Mouse (Mus musculus) forebrain, embryonic 14.5 days (tissue): Measurements from ENCODE around the gene Sik3. TPM values are rescaled to one million over a fixed set of nuclear protein-coding genes. Genes with fewer than 3 reads are reported as not detected.
A peak's percentile ranks its signal among the peaks of the same experiment; 100 is the strongest.

Source experiments
- ATAC-seq: fragments of 200-750 bp; cut with Nextera tagmentation; 2 replicates; pipeline ENCODE4 v1.8.0; 2017; ENCODE audit warnings: mild to moderate bottlenecking, moderate library complexity
- DNase-seq: peaks from one replicate; pipeline ENCODE4 v3.0.0-alpha.2; 2015; ENCODE audit warnings: low spot score
- H3K27ac ChIP-seq: fragments of 300-500 bp; sonication (generic); 2 replicates; pipeline ENCODE4 v1.5.1; 2014; ENCODE audit warnings: low read depth, mild to moderate bottlenecking, control low read depth, low read length, moderate library complexity
- H3K27me3 ChIP-seq: fragments of 300-500 bp; sonication (generic); replicated peaks from 2 replicates; pipeline ENCODE4 v1.6.1; 2014; ENCODE audit warnings: low read length, control low read depth, mixed read lengths; ENCODE audit not compliant: control insufficient read depth, insufficient read depth
- H3K36me3 ChIP-seq: fragments of 300-500 bp; sonication (generic); 2 replicates; pipeline ENCODE4 v1.6.1; 2014; ENCODE audit warnings: low read length, control low read depth; ENCODE audit not compliant: control insufficient read depth, insufficient read depth
- H3K4me1 ChIP-seq: fragments of 300-500 bp; sonication (generic); 2 replicates; pipeline ENCODE4 v1.6.1; 2014; ENCODE audit warnings: antibody characterized with exemption, low read length, control low read depth; ENCODE audit not compliant: control insufficient read depth, insufficient read depth
- H3K4me2 ChIP-seq: fragments of 300-500 bp; sonication (generic); 2 replicates; pipeline ENCODE4 v1.6.1; 2014; ENCODE audit warnings: mild to moderate bottlenecking, control low read depth, low read length
- H3K4me3 ChIP-seq: fragments of 300-500 bp; sonication (generic); 2 replicates; pipeline ENCODE4 v1.5.1; 2014; ENCODE audit warnings: low read depth, low read length, control low read depth
- H3K9ac ChIP-seq: fragments of 300-500 bp; sonication (generic); 2 replicates; pipeline ENCODE4 v1.6.1; 2014; ENCODE audit warnings: mild to moderate bottlenecking, low read length, control low read depth, moderate library complexity
- H3K9me3 ChIP-seq: fragments of 300-500 bp; sonication (generic); replicated peaks from 2 replicates; pipeline ENCODE4 v1.6.1; 2016; ENCODE audit warnings: low read length, control low read depth, mixed read lengths; ENCODE audit not compliant: control insufficient read depth
- WGBS: fragments of 180-500 bp; shearing (Covaris S2); extraction: QIAGEN DNeasy Blood & Tissue Kit; methylation state at CpG from one replicate; pipeline ENCODE4 v1.1.7; 2014; 5-methylcytosine and 5-hydroxymethylcytosine counted together
- polyA plus RNA-seq: library from polyadenylated mRNA; unstranded; fragments of >200 nt; fragmentation: Nextera tagmentation; extraction: Ambion mirVana; gene quantifications from 2 replicates; pipeline ENCODE4 v1.2.1, GENCODE M21; 2014

The Sik3 gene
- polyA plus RNA-seq, 1 experiment from 2014 or later = 5.0 TPM

DNA sequence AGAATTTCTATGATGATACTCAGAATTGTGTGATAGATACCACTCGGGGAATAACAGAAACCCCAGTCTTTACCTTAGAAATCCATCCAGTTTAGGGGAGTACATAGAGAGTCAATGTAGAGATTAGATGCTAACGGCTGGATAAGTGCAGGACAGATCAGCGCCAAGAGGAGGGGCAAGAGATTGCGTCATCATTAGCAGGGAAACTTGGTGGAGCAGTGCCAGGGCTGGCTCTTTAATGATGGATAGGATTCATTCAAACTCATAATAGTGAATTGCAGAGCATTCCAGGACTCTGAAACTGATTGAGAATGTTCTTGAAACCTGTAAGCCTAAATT, 27.4 kb upstream of the Sik3 start:
- peak; percentile 72 for ATAC-seq
- WGBS = 2% methylated on average over 4 of the region's 4 CpGs
- H3K9me3 ChIP-seq = no peaks in the 10 kb centered on the region
- peak; percentile 83 for DNase-seq
- peak overlapping the region; percentile 94 for H3K27ac ChIP-seq
- H3K36me3 ChIP-seq = peaks cover 8% of the 10 kb centered on the region; the same call in 1 of the 2 replicates
- peak overlapping the region; percentile 95 for H3K9ac ChIP-seq
- H3K27me3 ChIP-seq = no peaks in the 10 kb centered on the region
- H3K4me1 ChIP-seq = peaks cover 17% of the 10 kb centered on the region
- H3K4me2 ChIP-seq = peak overlapping the region; percentile 84
- H3K4me3 ChIP-seq = peak overlapping the region; percentile 99

GRCm38 (mm10) chr9:45999009-45999408, 13.6 kb upstream of the Sik3 start:
- Histone ChIP-seq H3K4me2 (no peak overlapping the region), H3K36me3 (no peaks in the 10 kb centered on the region), H3K27ac (no peak overlapping the region), H3K9ac (no peak overlapping the region), H3K4me3 (no peak overlapping the region), H3K27me3 (no peaks in the 10 kb centered on the region), H3K4me1 (no peaks in the 10 kb centered on the region), H3K9me3 (no peaks in the 10 kb centered on the region)
- no peak for ATAC-seq
- WGBS = 52% methylated on average over 4 of the region's 4 CpGs
- DNase-seq = no peak

- DNase-seq (peak; percentile 87), ATAC-seq (peak; percentile 44; the same call in 1 of the 2 replicates)
- Histone ChIP-seq H3K9me3 (no peaks in the 10 kb centered on the region), H3K4me1 (no peaks in the 10 kb centered on the region), H3K36me3 (no peaks in the 10 kb centered on the region), H3K27me3 (no peaks in the 10 kb centered on the region), H3K27ac (no peak overlapping the region), H3K4me3 (no peak overlapping the region), H3K9ac (no peak overlapping the region), H3K4me2 (no peak overlapping the region)
- 10% methylated on average over 7 of the region's 7 CpGs for WGBS
These were observed 8.9 kb upstream of the Sik3 start for GRCm38 (mm10) chr9:46003729-46004128.

- no peak overlapping the region for H3K4me3 ChIP-seq
- no peaks in the 10 kb centered on the region for H3K4me1 ChIP-seq
- H3K9ac ChIP-seq = no peak overlapping the region
- no peak overlapping the region for H3K4me2 ChIP-seq
- H3K36me3 ChIP-seq = no peaks in the 10 kb centered on the region
- 63% methylated on average over 3 of the region's 3 CpGs for WGBS
- H3K27me3 ChIP-seq = no peaks in the 10 kb centered on the region
- no peaks in the 10 kb centered on the region for H3K9me3 ChIP-seq
- ATAC-seq (no peak), DNase-seq (no peak)
- H3K27ac ChIP-seq = no peak overlapping the region
These were observed 8.1 kb upstream of the Sik3 start for GRCm38 (mm10) chr9:46004529-46004928.

- Histone ChIP-seq H3K9me3 (no peaks in the 10 kb centered on the region), H3K4me3 (no peak overlapping the region), H3K27ac (no peak overlapping the region), H3K4me2 (no peak overlapping the region), H3K27me3 (no peaks in the 10 kb centered on the region), H3K36me3 (no peaks in the 10 kb centered on the region), H3K4me1 (no peaks in the 10 kb centered on the region), H3K9ac (no peak overlapping the region)
- WGBS = 63% methylated on average over 5 of the region's 5 CpGs
- ATAC-seq (no peak), DNase-seq (no peak)
These were observed 6.4 kb upstream of the Sik3 start for GRCm38 (mm10) chr9:46006224-46006623.

DNA sequence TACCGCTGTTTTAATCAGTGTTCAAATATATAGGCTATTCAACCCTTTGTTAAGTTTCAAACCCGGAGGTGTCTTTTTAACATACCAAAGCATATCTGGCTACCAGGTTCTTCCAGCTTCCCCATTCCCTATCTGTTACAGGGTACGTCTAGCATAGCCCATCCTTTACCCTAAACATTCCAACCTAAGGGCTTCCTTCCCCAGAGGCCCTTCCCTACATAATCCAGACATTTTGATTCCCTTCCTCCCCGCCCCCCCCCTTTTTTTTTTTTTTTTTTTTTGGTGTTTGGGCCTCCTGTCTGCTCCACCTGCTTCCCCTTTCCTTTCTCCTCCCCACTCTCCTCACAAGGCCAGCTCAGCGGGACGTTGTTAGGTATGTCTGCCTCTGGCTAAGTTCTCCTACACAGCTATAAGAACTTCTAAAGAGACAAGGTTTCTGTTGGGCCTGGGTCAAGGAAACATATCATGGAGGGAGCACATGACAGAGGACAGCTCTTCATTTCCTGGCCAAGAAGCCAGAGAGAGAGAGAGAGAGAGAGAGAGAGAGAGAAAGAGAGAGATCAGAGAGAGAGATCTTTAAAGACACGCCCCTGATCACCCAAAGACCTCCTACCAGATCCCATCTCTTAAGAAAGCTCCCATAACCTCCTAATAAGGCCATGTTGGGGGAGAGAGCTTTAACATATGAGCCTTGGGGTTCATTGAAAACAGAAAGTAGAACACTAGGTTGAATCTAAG, 3.5 kb upstream of the Sik3 start:
- ATAC-seq (no peak), DNase-seq (no peak)
- Histone ChIP-seq H3K9me3 (no peaks in the 10 kb centered on the region), H3K4me1 (peaks cover 9% of the 10 kb centered on the region), H3K4me3 (no peak overlapping the region), H3K27me3 (no peaks in the 10 kb centered on the region), H3K36me3 (no peaks in the 10 kb centered on the region), H3K4me2 (no peak overlapping the region), H3K9ac (no peak overlapping the region), H3K27ac (no peak overlapping the region)
- WGBS = 74% methylated on average over 6 of the region's 7 CpGs

DNA sequence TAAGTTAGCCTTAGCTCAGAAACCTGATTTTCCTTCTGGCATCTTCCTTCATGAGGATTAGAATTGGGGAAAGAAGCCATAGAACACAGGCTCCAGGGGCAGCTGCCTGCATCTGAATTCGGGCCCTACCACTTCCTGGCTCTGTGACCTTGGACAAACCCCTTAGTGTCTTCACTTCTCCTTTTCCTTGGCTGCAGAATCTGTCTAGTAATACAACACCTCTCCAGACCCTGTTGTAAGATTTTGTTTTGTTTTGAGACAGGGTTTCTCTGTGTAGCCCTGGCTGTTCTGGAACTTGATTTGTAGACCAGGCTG, 3.0 kb upstream of the Sik3 start:
- 68% methylated on average over 1 of the region's 1 CpGs for WGBS

DNA sequence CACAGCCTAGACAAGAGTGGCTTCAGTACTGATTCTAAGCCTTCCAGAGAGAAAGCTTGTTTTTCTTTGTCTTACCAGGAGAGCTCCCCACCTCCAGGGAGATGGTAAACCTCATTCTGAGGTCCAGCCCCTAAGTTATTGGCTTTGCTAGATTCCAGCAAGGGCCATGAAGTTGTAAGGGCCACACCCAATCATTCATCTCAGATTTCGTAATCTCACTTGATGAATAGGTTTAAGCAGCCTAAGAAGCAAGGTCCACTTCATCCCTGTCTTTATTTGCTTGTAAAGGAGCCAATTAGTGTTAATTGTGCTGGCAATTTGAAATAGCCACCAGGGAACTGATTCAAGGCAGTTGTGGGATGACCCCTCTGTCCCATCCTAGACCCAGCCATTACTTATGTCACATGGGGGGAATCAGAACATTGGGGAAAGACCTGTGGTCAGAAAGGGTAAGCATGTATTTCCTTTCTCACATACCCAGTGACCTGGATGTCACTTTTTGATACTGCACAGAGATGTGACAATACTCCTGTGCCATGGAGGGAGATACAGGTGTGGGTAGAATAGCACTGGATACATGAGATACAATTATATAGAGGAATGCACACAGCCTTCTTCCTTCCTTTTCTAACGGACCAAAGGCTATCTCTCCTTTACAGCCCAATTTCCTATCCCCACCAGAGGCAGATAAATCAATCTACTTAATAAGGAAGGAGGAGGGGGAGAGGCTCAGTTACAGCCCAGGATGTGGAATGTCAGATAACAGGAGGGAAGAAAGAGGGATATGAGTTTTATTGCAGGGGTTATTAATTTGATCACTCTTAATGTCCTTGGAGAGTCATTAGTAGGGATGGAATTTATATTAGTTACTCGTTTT, 1.3 kb upstream of the Sik3 start:
- peak overlapping the region; percentile 80 for H3K4me2 ChIP-seq
- no peaks in the 10 kb centered on the region for H3K9me3 ChIP-seq
- no peak overlapping the region for H3K9ac ChIP-seq
- 43% methylated on average over 3 of the region's 3 CpGs for WGBS
- H3K27ac ChIP-seq = no peak overlapping the region
- no peaks in the 10 kb centered on the region for H3K27me3 ChIP-seq
- ATAC-seq (no peak), DNase-seq (no peak)
- H3K36me3 ChIP-seq = no peaks in the 10 kb centered on the region
- peaks cover 29% of the 10 kb centered on the region for H3K4me1 ChIP-seq
- H3K4me3 ChIP-seq = peak overlapping the region; percentile 95; the same call in 1 of the 2 replicates

More for the DNA sequence above, 3.0 kb upstream of the Sik3 start:
- Histone ChIP-seq H3K27ac (no peak overlapping the region), H3K9ac (no peak overlapping the region), H3K27me3 (no peaks in the 10 kb centered on the region), H3K9me3 (no peaks in the 10 kb centered on the region), H3K4me3 (no peak overlapping the region), H3K36me3 (no peaks in the 10 kb centered on the region), H3K4me1 (peaks cover 13% of the 10 kb centered on the region), H3K4me2 (no peak overlapping the region)
- DNase-seq (no peak), ATAC-seq (no peak)

DNA sequence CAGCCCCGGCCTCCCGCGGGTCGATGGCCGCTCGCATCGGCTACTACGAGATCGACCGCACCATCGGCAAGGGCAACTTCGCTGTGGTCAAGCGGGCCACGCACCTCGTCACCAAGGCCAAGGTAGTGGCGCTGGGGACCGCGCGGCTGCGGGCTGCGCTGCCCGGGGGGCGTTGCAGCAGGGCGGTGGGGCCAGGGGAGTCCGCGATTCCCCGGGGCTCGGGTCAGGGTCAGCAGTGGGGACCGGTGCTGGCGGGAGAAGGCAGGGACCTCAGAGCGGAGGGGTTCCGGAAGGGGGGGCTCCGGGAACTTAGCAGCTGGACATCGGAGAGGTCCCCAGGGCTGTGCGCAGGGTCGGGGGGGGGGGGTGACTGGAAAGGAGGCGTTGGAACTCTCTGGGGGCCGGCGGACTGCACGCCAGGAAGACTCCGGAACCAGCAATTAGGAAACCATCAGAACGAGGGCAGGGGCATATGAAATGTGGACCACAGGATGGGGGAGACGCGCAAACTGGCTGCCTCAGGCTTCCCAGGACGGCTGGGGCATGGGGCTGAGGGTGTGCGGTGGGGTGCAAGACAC, 478 bp downstream of the Sik3 start:
- under 1% methylated on average over 43 of the region's 46 CpGs for WGBS
- no peaks in the 10 kb centered on the region for H3K27me3 ChIP-seq
- DNase-seq (no peak), ATAC-seq (peak; percentile 66)
- H3K36me3 ChIP-seq = no peaks in the 10 kb centered on the region
- H3K27ac ChIP-seq = peak overlapping the region; percentile 84
- peak overlapping the region; percentile 97 for H3K9ac ChIP-seq
- H3K4me3 ChIP-seq = peak overlapping the region; percentile 95
- H3K4me1 ChIP-seq = peaks cover 33% of the 10 kb centered on the region
- peak overlapping the region; percentile 80 for H3K4me2 ChIP-seq
- H3K9me3 ChIP-seq = no peaks in the 10 kb centered on the region
